Mouse (Mus musculus): ENCODE measurements around the gene Fam186b.

DNA sequence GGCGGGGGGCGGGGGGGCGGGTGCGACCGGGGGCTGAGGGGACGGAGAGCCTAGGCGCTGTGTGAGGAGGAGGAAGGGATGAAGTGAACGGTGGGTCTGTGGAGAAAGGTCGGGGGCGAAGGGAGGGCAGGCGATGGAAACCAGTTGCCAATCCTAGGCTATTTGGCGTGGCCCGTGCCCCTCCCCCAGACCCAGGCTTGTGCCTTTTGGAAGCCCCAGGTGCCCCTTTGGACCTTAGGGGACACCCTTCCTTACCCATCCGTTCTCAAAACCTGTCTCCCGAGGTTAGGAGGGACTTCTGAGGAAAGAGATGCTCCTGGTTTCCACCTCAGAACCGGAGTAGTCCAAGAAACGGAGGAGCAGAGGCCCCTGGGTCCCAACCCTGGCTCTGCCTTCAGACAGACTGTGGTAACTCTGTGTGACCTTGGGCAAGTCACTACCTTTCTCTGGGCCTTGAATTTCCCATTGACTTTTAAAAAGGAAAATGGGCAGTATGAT is at the start of gene Fam186b:
- TF ChIP-seq CTCF (conservative IDR thresholded peaks at IDR 0.05; ENCODE audit: insufficient read depth, insufficient read length, low read depth, low read length), result no peak
- TF ChIP-seq POLR2A (IDR thresholded peaks at IDR 0.05; ENCODE audit: low read depth, low read length), result no peak

Measured in kidney, adult 2 months (tissue).